Mouse (Mus musculus) erythroid progenitor cell, adult 5-6 weeks (primary cell): ENCODE results near the gene Olfr1423. TPM values are rescaled to one million over a fixed set of nuclear protein-coding genes. Genes with fewer than 3 reads are reported as not detected.
"Not testable (repeated sequence)": the region's sequence is repeated elsewhere in the genome, so short reads cannot be mapped to it uniquely, and the experiment has no call there.

ENCODE experiments used
- ATAC-seq: replicated peaks from 2 replicates; pipeline ENCODE4 v1.8.0; 2016; ENCODE audit warnings: moderate number of reproducible peaks, mild to moderate bottlenecking, moderate TSS enrichment, inconsistent platforms; ENCODE audit not compliant: poor library complexity, low FRiP score, severe bottlenecking
- total RNA-seq, 2 experiments: library from RNA; stranded (forward) in 1 of 2; stranded (reverse) in 1 of 2; fragments of 150-400 nt in 1 of 2; fragments of 186-747, 209-891 nt in 1 of 2; gene quantifications; 2 replicates each; pipeline versions ENCODE4 v1.2.3 to v1.2.4; 2015 to 2017; ENCODE audit warnings: low replicate concordance in 2 of 2

The Olfr1423 gene
- not detected in 2 replicates for total RNA-seq (2015; ENCODE audit: low replicate concordance)
- total RNA-seq (2017; ENCODE audit: low replicate concordance): not detected in 2 replicates

DNA sequence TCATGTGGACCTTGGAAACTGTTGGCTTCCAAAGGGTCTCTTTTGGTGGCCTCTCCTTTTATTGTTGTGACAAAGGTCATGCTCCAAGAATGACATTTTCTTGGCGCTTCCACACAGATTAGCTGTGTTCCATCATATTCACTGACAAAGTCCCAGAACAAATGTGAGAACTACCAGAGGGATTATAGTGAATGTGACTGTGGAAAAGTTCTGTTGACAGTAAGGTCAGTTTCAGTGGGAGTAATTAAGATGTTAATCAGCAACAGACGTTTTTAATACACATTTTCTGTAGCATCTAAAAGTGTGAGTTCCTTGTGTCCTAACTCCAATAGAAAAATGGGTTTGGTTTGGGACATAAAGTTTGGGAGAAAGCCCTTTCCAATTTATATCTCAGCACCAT, at the start of gene Olfr1423:
TSS of gene Olfr1423 (minus strand) at position 101 of the 400 bp plus-strand sequence.
- no peak for ATAC-seq

DNA sequence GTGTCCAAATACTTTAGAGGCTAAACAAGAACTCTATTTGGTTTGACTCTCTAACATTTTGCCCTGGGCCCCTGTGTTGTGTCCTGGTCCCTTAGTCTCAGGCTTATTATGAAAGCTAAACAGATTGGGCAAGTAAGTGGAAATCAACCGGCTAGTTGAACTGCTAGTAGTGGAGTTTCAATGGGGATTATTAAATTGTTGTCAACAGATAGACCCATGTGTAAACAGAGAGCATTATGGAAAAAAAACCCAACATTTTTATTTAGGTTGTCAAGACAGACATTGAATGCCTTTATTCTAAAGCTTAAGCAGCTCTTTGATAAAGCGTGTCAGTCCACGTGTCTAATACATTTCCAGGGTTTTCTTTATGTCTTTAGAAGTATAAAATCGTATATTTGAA, 36.5 kb upstream of the Olfr1423 start, which contains the start of gene Olfr1425:
TSS of gene Olfr1425 (minus strand) at position 101 of the 400 bp plus-strand sequence.
- not testable (repeated sequence) for ATAC-seq

DNA sequence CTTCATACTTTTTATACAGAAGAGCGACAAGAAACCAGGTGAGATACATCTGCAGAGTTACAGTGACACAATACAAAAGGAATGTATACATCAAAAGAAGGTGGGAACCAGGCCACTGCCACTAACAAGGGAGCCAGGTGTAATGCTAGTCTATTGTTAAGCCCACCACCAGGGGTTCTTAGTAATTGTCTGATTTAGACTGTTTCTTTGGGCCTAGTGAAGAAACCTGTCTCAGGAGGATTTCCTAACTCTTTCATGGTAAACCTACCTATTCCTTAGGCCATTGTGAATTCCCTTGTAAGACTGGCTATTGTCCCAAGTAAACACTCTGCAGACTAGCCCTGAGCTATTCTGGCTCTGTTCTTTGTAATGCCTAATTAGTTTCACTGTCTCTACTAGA, 28.4 kb upstream of the Olfr1423 start:
- not testable (repeated sequence) for ATAC-seq

DNA sequence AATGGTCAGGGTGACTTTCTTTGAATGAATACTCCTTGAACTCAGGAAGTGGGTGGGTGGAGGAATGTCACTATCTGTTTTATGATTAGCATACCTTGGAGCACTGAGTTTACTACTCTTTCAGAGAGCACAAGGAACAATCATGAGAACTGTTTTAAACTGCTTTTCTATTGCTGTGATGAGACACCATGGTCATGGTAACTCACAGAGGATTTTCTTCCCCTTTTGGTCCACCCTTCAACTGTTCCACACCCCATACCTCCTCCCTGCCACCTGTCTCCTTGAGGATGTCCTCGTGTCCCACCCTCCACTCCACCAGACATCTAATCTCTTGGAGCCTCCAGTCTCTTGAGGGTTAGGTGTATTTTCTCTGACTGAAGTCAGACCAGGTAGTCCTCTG, 26.7 kb upstream of the Olfr1423 start:
- ATAC-seq: not testable (repeated sequence)

DNA sequence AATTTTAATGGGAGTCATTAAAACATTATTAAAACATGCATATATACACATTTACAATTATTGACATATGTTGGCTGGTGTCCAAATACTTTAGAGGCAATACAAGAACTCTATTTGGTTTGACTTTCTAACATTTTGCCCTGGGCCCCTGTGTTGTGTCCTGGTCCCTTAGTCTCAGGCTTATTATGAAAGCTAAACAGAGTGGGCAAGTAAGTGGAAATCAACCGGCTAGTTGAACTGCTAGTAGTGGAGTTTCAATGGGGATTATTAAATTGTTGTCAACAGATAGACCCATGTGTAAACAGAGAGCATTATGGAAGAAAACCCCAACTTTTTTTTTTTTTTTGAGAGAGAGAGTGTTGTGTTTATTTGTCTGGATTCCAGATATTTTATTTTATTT, 21.5 kb upstream of the Olfr1423 start, which contains the start of gene Olfr1424:
TSS of gene Olfr1424 (minus strand) at position 101 of the 400 bp plus-strand sequence.
- not testable (repeated sequence) for ATAC-seq

DNA sequence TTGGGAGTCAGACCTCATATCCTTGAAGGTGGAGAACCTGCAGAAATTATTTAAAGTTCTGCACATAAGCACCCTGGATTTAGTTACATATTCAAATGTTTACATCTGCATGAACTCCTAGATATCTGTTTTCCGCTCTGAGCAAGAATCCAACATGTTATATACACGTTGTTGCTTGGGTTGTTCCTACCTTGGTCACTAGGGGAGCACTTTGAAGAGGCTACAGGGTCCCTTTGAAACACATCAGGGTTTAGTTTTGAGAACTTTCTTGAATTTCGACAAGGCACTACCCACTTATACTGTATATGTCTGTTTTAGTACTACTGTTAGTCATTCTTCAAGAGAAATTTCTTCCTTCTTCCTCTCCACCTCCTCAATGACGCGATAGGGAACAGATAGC, 2.0 kb upstream of the Olfr1423 start:
- no peak for ATAC-seq

DNA sequence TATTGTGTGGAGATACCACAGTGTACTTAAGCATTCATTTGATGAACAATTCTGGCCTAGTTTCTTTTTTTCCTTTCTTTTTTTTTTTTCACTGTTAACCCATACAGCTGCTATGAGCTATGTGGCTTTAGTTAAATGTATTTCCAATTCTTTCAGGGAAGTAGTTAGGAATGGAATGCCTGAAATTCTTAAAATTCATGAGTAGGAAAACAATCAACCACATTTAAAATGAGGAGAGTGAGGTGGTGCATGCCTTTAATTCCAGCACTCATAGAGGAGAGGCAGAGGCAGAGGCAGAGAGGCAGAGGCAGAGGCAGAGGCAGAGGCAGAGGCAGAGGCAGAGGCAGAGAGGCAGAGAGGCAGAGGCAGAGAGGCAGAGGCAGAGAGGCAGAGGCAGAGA, 3.4 kb downstream of the Olfr1423 start:
- ATAC-seq: no peak

DNA sequence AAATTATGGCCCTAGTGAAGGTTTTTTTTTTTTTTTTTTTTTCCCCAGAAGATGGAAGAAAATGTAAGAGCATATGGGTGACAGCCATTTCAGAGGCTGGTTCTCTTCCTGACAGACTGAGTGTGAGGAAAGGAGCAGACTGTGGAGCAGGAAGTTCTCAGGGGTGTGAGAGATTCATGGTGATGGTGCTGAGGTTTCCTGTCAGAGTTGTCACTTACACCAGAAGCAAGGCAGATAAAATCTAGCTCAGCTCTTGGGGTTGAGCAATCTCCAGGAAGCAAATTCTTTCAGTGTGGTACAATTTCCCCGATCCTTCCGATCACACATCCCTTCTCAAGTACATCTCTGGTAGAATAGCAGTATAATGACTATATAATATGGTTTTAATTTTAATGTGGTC, 14.5 kb downstream of the Olfr1423 start:
- no peak for ATAC-seq

DNA sequence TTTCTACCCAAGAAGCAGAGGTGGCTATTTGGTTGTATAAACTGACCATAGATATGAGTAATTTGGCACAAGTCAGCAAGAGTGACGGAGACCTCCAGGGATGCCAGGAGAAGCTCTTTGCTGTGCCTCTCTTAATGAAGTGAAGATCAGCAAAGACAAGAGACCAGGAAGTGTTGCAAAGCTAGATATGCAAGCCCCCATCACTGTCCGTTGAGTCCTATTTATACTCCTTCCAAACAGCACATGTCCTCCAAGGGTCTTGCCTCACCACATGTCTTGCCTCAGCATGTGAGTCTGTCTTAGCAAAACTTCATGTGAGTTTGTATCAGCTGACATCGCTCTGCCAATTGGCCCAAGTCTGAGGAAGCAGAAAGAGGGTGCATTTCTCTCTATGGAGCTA, 15.8 kb downstream of the Olfr1423 start:
- ATAC-seq: no peak

DNA sequence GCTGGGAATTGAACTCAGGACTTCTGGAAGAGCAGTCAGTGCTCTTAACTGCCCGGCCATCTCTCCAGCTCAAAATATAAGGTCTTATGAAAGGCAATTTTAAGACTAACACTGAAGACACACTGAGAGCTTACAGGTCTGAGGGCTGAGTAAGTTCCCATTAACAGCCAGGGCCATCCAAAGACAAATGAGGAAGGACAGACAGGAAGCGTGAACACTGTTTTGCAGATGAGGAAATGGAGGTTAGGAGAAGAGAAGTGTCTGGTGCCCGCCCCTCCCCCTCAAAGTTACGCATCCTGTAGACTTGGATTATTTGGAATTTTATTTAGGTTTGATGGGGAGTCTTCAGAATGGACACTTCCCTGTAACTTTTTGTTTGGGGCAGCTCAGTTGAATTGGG, 17.0 kb downstream of the Olfr1423 start:
- ATAC-seq: no peak

DNA sequence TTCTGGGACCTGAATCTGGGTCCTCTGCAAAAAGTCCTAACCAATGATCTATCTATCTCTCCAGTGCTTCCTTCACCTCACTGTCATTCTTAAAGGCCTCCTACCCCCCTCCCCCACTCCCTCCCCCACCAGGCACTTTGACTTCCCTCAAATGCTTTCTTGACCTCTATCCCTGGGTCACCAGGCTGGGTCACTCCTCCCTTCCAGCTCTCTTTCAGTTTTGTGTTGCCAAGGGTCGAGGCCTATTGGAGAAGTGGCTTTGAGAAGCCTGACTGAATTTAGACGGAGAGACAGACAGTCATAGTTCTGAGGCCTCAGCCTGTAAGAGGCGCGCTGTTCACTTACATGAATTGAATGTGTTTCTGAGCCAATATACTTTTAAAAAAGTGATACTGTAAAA, 24.9 kb downstream of the Olfr1423 start:
- ATAC-seq: no peak

DNA sequence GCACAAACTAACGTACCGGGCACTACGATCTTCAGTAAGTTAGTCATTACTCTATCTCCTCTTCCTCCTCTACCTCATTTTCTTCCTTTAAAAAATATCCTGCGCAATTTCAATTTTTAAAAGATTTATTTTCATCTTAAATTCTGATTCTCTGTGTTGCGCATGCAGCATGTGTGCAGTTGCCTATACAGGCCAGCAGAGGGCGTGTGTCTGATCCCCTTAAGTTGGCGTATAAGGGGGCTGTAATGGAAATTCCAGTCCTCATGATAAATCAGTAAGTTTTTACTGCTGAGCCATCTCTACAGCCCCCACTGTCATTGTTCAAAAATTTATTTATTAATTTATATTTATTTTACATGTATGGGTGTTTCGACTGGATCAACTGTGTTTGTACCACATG, 25.4 kb downstream of the Olfr1423 start:
- ATAC-seq: no peak

DNA sequence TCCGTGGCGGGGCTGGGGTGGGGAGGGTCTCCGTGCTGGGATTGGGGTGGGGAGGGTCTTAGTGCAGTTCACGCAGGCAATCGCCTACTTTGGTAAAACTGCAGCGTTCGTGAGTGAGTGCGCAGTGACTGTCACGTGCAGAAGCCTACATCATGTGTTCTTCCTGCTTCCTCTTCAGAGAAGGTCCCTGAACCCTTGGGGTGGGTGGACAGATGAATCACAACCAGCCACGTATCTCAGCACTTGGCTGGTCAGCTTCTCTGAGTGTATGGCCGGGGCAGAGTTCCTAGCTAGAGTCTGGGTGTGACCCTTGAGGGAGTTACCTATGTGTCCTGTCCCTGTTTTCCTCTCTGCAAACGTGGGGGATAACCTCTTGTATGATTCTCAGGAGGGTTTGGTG, 27.9 kb downstream of the Olfr1423 start:
- ATAC-seq: no peak

DNA sequence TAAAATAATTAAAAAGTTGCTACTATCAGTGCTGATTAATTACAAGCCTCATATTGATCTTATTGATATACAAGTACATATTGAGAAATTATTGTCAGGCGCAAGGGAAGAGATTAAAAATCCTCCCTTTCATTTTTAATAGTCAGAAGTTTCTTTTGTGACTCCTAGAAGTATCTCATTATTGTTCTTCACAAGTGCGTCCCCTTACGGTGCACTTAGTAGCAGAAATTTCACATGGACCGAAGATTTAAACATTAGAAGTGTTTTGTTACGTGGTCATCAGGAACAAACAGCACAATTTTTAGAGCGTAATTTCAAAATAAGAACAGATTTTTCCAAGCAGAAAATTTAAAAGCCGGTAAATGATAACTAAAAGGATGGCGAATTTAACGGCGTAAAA, 28.5 kb downstream of the Olfr1423 start:
- ATAC-seq: no peak

DNA sequence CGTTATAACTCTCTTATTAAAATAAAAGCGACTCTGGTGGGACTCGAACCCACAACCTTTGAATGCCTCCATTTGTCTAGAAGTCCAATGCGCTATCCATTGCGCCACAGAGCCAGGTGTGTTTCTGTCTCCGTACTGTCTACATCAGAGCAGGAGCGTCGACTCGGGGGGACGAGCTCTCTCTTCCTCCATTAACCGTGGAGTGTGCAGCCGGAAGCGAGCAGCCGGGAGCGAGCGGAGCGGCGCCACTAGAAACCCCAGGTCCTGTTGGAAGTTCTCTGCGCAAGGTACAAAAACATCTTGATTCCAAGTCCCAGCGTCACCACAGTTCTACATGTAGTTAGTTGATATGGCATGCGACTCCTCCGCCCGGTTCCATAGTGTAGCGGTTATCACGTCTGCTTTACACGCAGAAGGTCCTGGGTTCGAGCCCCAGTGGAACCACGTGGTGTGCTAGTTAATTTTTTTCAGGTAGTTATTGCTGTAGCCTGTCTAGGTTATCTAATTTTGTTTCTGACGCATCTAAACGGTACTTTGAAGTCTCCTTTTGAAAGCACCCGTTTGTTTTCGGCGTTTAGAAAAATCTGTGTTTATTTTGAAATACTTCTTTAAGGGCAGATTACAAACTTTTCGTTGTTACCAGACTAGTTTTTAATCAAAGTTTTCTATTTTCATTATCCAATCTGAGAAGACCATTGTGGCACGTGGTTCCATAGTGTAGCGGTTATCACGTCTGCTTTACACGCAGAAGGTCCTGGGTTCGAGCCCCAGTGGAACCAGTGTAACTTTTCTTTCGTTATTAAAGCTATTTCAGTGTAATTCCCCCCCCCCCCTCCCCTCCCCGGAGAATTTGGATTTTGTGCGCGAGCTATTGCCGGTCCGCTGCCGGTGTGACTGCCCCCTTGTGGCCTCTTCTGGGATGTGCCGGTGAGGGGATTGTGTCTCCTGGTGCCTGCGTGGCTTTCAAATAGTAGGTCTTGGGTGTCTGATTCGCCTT, 29.3 kb downstream of the Olfr1423 start:
- ATAC-seq: peak; percentile 73

DNA sequence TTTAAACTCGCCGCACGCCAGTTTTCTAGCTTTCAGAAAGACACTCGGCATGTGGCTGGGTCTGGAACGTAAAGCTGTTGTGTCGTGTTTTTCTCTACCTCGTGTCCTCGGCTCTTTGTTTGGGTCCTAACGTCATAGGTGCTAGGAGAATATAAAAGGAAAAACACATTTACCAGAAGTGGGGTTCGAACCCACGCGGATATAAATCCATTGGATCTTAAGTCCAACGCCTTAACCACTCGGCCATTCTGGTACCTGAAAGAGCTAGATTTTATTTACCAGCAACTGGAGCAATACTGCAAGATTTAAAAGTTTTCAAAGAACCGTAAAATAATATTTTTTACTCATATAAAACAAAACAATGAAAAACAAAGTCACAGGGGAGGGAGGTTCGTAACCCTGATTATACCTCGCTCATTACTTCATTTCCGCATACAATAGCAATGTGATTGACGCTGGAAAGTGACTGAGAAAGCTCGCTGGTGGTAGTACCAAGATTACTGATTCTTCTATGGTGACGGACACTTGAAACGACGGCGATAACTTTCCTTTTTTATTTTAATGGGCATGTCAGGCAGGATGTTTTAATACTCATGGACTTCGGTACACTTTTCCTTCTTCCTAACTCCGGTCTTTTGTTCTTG, 30.1 kb downstream of the Olfr1423 start:
- 0 out of 2 replicates have a peak, but pooled peaks have one; percentile 22 for ATAC-seq

DNA sequence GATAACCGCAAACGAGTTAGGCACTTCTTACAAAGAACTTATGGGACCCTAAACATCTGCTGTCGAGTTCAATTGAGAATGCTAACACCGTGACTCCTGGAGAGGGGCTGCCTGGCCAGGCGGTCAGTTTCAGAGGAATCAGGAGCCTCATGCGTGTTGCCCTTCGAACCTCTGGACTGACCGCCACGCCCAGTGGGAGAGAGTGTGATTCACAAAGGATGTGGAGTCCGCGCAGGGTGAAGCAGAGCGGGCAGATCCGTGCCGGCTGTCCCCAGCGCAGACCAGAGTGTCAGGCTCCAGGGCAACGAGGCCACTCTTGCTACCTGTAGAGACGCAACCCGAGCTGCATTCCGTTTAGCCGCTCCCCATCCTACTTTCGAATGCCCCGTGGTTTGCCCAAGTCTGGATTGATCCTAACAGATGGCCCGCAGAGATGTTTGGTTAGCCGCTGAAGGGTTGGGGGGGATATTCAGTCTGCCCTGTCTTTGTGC, 30.8 kb downstream of the Olfr1423 start:
- peak; percentile 39 for ATAC-seq

DNA sequence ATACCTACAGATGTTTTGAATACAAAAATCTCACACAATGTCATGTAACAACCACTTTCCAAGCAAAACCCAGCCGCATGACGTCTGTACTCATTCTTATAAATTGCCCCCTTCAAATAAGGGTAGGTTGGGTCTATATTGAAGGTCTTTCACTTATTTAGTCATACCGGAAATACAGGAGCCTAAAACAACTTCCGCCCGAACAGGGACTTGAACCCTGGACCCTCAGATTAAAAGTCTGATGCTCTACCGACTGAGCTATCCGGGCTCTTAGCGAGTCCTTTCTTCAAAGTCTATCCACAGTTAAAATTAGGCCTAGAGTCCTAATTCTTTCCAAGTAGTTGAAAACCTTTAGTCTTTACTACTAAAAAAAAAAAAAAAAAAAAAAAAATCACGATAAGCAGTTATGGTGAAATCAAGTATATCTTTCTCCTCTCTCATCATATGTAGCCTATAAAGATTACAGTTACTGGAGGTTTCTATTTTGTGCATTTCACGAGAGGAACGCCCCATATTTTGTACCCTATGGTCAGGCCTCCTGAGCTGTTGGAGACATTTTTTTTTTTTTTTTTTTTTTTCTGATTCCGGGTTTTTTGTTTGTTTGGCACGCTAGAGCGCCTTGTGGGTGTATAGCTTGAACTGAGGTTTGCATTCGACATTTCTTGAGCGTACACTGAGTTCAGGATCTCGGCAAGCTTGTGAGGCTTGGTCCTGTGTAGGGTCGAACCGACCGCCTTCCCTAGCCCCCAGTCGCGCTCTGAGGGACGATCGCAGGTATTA, 31.4 kb downstream of the Olfr1423 start:
- ATAC-seq: no peak

DNA sequence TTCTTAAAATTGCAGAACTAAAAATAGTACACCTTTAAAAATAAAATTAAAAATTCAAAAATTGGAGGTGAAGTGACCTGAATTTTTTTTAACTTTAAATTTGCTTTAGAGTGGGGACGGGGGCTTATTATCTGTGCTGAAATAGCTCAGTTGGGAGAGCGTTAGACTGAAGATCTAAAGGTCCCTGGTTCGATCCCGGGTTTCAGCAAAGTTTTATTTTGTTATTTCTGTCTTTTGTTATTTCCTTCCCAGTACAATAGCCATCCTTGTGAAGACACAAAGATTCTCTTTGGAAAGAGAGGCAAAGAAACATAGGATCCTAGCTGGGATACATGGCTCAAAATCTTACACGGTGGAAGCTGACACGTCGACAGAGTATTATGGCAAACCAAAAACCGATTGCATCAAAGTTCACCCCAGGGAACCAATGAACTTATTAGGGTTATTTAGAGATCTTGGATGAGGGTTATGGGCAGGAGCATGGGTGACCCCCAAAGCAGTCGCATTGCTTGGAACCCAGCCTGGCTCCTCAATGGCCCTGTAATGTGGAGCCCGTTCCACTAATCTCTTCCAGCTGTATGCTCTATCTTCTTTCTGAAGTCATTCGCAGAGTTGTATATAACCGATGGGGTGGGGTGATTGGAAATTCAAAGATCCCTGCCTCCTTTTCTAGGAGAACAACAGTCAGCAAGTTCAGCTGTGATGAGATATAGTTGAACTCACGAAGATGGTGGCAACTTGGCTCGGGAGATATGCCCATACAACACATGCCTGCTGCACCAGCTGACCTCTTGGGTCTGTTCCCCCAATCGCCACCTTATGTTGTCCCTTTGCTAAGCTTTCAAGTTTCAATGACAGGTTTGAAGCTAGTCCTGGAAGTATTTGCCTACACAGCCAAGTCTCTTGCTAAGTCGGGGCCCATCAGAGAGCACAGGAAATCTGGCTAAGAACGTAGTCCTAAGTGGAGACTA, 32.4 kb downstream of the Olfr1423 start:
- ATAC-seq: no peak
